In genomic region chr10:81036251-81036650, GRCm38 (mm10) we compare ENCODE assay signal across 10 mouse cellular contexts. TPM values are rescaled to one million over a fixed set of nuclear protein-coding genes. Genes with fewer than 3 reads are reported as not detected.
DNase-seq lines count a peak whose midpoint lies in the region; ATAC-seq lines count a peak whose summit lies in the region.
"Had no signal": no experiment of that assay in that cellular context is flagged by ENCODE, and none has a peak within 500 bp of the region (broad histone marks: within the 10 kb centered on the region; RNA-seq: fewer than 3 reads in every experiment).

No protein-coding gene starts in this region.

- H3K4me1 ChIP-seq in hindbrain, embryonic 13.5 days (replicated peaks), result peaks cover 30% of the 10 kb centered on the region
- H3K4me1 ChIP-seq in hindbrain, embryonic 16.5 days (ENCODE audit: control insufficient read depth, insufficient read depth, low read depth, low read length), result peaks cover 6% of the 10 kb centered on the region; the same call in 1 of the 2 replicates
- H3K4me1 ChIP-seq in midbrain, embryonic 15.5 days, result peaks cover 27% of the 10 kb centered on the region
- no peaks in the 10 kb centered on the region for H3K4me1 ChIP-seq in midbrain, embryonic 11.5 days (ENCODE audit: control insufficient read depth, insufficient read depth, low read length)
- H3K4me1 ChIP-seq: embryonic facial prominence, embryonic 15.5 days had no signal

- WGBS in hindbrain, embryonic 13.5 days, result 76% methylated on average over 7 of the region's 7 CpGs
- WGBS in hindbrain, embryonic 16.5 days, result 77% methylated on average over 7 of the region's 7 CpGs
- WGBS in midbrain, embryonic 15.5 days, result 79% methylated on average over 7 of the region's 7 CpGs
- WGBS in midbrain, embryonic 11.5 days, result 77% methylated on average over 7 of the region's 7 CpGs

- no peak overlapping the region for H3K27ac ChIP-seq in hindbrain, embryonic 13.5 days
- H3K27ac ChIP-seq in hindbrain, embryonic 16.5 days (ENCODE audit: low read depth, low read length), result no peak overlapping the region
- no peak overlapping the region for H3K27ac ChIP-seq in midbrain, embryonic 15.5 days
- H3K27ac ChIP-seq in midbrain, embryonic 11.5 days (ENCODE audit: low read depth, low read length), result no peak overlapping the region
- H3K27ac ChIP-seq: embryonic facial prominence, embryonic 15.5 days had no signal

- no peak overlapping the region for H3K9ac ChIP-seq in hindbrain, embryonic 13.5 days
- H3K9ac ChIP-seq in hindbrain, embryonic 16.5 days (ENCODE audit: low read depth, low read length), result no peak overlapping the region
- H3K9ac ChIP-seq in midbrain, embryonic 15.5 days, result no peak overlapping the region
- H3K9ac ChIP-seq in midbrain, embryonic 11.5 days (ENCODE audit: low read length), result no peak overlapping the region

- H3K4me3 ChIP-seq in hindbrain, embryonic 13.5 days, result no peak overlapping the region
- H3K4me3 ChIP-seq in hindbrain, embryonic 16.5 days (ENCODE audit: low read length), result no peak overlapping the region
- no peak overlapping the region for H3K4me3 ChIP-seq in midbrain, embryonic 15.5 days
- no peak overlapping the region for H3K4me3 ChIP-seq in midbrain, embryonic 11.5 days (ENCODE audit: low read depth, low read length)

- peaks cover 35% of the 10 kb centered on the region for H3K36me3 ChIP-seq in hindbrain, embryonic 13.5 days
- peaks cover 8% of the 10 kb centered on the region for H3K36me3 ChIP-seq in hindbrain, embryonic 16.5 days (ENCODE audit: control insufficient read depth, insufficient read depth, low read length)
- H3K36me3 ChIP-seq in midbrain, embryonic 15.5 days (replicated peaks), result peaks cover 7% of the 10 kb centered on the region; the same call in 1 of the 2 replicates
- H3K36me3 ChIP-seq in midbrain, embryonic 11.5 days (ENCODE audit: control insufficient read depth, insufficient read depth, low read length), result peaks cover under 1% of the 10 kb centered on the region; the same call in 1 of the 2 replicates

- ATAC-seq in hindbrain, embryonic 13.5 days (ENCODE audit: low FRiP score), result no peak
- no peak for ATAC-seq in hindbrain, embryonic 16.5 days
- ATAC-seq in midbrain, embryonic 15.5 days (replicated peaks), result no peak
- ATAC-seq in midbrain, embryonic 11.5 days (ENCODE audit: low FRiP score), result no peak
- ATAC-seq in frontal cortex, adult (ENCODE audit: low TSS enrichment), result no peak

- no peak for DNase-seq in midbrain, embryonic 11.5 days (ENCODE audit: low spot score, missing footprints)
- DNase-seq in ZHBTc4 (ENCODE audit: low read depth, low spot score), result peak; percentile 55
- peak; percentile 63 for DNase-seq in retina, embryonic 14.5 days (ENCODE audit: low spot score)
- DNase-seq in layer of hippocampus, postnatal 25 days (ENCODE audit: extremely low spot score in 1 of 2, low spot score in 1 of 2), result no peak
- DNase-seq: heart, adult 11 months had no signal

- H3K4me2 ChIP-seq in hindbrain, embryonic 13.5 days, result 0 out of 2 replicates have a peak overlapping the region, but pooled peaks have one; percentile 2
- H3K4me2 ChIP-seq in hindbrain, embryonic 16.5 days (ENCODE audit: low read length), result no peak overlapping the region
- peak overlapping the region; percentile 73; the same call in 1 of the 2 replicates for H3K4me2 ChIP-seq in midbrain, embryonic 15.5 days
- H3K4me2 ChIP-seq in midbrain, embryonic 11.5 days, result no peak overlapping the region

- H3K27me3 ChIP-seq in hindbrain, embryonic 13.5 days, result no peaks in the 10 kb centered on the region
- H3K27me3 ChIP-seq in hindbrain, embryonic 16.5 days (replicated peaks; ENCODE audit: control insufficient read depth, insufficient read depth, low read length), result no peaks in the 10 kb centered on the region
- no peaks in the 10 kb centered on the region for H3K27me3 ChIP-seq in midbrain, embryonic 15.5 days (replicated peaks)
- no peaks in the 10 kb centered on the region for H3K27me3 ChIP-seq in midbrain, embryonic 11.5 days (ENCODE audit: control insufficient read depth, insufficient read depth, low read length)
- H3K27me3 ChIP-seq: embryonic facial prominence, embryonic 15.5 days had no signal

- H3K9me3 ChIP-seq in hindbrain, embryonic 13.5 days, result no peaks in the 10 kb centered on the region
- H3K9me3 ChIP-seq in hindbrain, embryonic 16.5 days (ENCODE audit: control insufficient read depth, low read length), result no peaks in the 10 kb centered on the region
- H3K9me3 ChIP-seq in midbrain, embryonic 15.5 days, result no peaks in the 10 kb centered on the region
- no peaks in the 10 kb centered on the region for H3K9me3 ChIP-seq in midbrain, embryonic 11.5 days (ENCODE audit: control insufficient read depth, low read length)
- H3K9me3 ChIP-seq: embryonic facial prominence, embryonic 15.5 days had no signal

RNA-seq across cellular contexts. Expression of gene Slc39a3, which starts 1.0 kb away (rescaled TPM):
- 42.3 and 44.0 TPM in 2 replicates for polyA plus RNA-seq in hindbrain, embryonic 13.5 days (2015; fragmentation: Nextera tagmentation; extraction: Ambion mirVana)
- polyA plus RNA-seq in hindbrain, embryonic 16.5 days (2015; fragmentation: Nextera tagmentation; extraction: Ambion mirVana), result 48.3 and 54.3 TPM in 2 replicates
- polyA plus RNA-seq in midbrain, embryonic 15.5 days (2015; fragmentation: Nextera tagmentation; extraction: Ambion mirVana), result 57.2 and 58.0 TPM in 2 replicates
- polyA plus RNA-seq in midbrain, embryonic 11.5 days (2014; fragmentation: Nextera tagmentation; extraction: Ambion mirVana), result 9.1 and 10.1 TPM in 2 replicates
- total RNA-seq in layer of hippocampus, postnatal 25 days (2021), result 10 to 100 TPM; 67.5 to 74.9 TPM

RNA-seq across cellular contexts. Expression of gene Diras1, which starts 10.8 kb away (rescaled TPM):
- polyA plus RNA-seq in hindbrain, embryonic 13.5 days (2015; fragmentation: Nextera tagmentation; extraction: Ambion mirVana), result 37.5 and 40.2 TPM in 2 replicates
- polyA plus RNA-seq in hindbrain, embryonic 16.5 days (2015; fragmentation: Nextera tagmentation; extraction: Ambion mirVana), result 74.4 and 81.7 TPM in 2 replicates
- polyA plus RNA-seq in midbrain, embryonic 15.5 days (2015; fragmentation: Nextera tagmentation; extraction: Ambion mirVana), result 77.5 and 79.2 TPM in 2 replicates
- 3.1 and 3.3 TPM in 2 replicates for polyA plus RNA-seq in midbrain, embryonic 11.5 days (2014; fragmentation: Nextera tagmentation; extraction: Ambion mirVana)
- total RNA-seq in layer of hippocampus, postnatal 25 days (2021), result 100 to 1,000 TPM in 1 of 2 experiments, 10 to 100 TPM in 1; 98.7 to 103 TPM

RNA-seq across cellular contexts. Expression of gene Gng7, which starts 21.5 kb away (rescaled TPM):
- 13.4 and 13.5 TPM in 2 replicates for polyA plus RNA-seq in hindbrain, embryonic 13.5 days (2015; fragmentation: Nextera tagmentation; extraction: Ambion mirVana)
- polyA plus RNA-seq in hindbrain, embryonic 16.5 days (2015; fragmentation: Nextera tagmentation; extraction: Ambion mirVana), result 25.4 and 27.0 TPM in 2 replicates
- polyA plus RNA-seq in midbrain, embryonic 15.5 days (2015; fragmentation: Nextera tagmentation; extraction: Ambion mirVana), result 19.0 and 21.2 TPM in 2 replicates
- polyA plus RNA-seq in midbrain, embryonic 11.5 days (2014; fragmentation: Nextera tagmentation; extraction: Ambion mirVana), result 6.6 and 7.0 TPM in 2 replicates
- 100 to 1,000 TPM; 180 to 184 TPM for total RNA-seq in layer of hippocampus, postnatal 25 days (2021)

RNA-seq across cellular contexts. Expression of gene Sgta, which starts 23.7 kb away (rescaled TPM):
- polyA plus RNA-seq in hindbrain, embryonic 13.5 days (2015; fragmentation: Nextera tagmentation; extraction: Ambion mirVana), result 292 and 304 TPM in 2 replicates
- polyA plus RNA-seq in hindbrain, embryonic 16.5 days (2015; fragmentation: Nextera tagmentation; extraction: Ambion mirVana), result 334 and 346 TPM in 2 replicates
- 353 and 376 TPM in 2 replicates for polyA plus RNA-seq in midbrain, embryonic 15.5 days (2015; fragmentation: Nextera tagmentation; extraction: Ambion mirVana)
- 200 and 232 TPM in 2 replicates for polyA plus RNA-seq in midbrain, embryonic 11.5 days (2014; fragmentation: Nextera tagmentation; extraction: Ambion mirVana)
- total RNA-seq in layer of hippocampus, postnatal 25 days (2021), result 100 to 1,000 TPM; 171 to 178 TPM

RNA-seq across cellular contexts. Expression of gene Thop1, which starts 33.6 kb away (rescaled TPM):
- 45.0 and 46.9 TPM in 2 replicates for polyA plus RNA-seq in hindbrain, embryonic 13.5 days (2015; fragmentation: Nextera tagmentation; extraction: Ambion mirVana)
- 49.8 and 53.5 TPM in 2 replicates for polyA plus RNA-seq in hindbrain, embryonic 16.5 days (2015; fragmentation: Nextera tagmentation; extraction: Ambion mirVana)
- polyA plus RNA-seq in midbrain, embryonic 15.5 days (2015; fragmentation: Nextera tagmentation; extraction: Ambion mirVana), result 48.8 and 52.2 TPM in 2 replicates
- polyA plus RNA-seq in midbrain, embryonic 11.5 days (2014; fragmentation: Nextera tagmentation; extraction: Ambion mirVana), result 44.1 and 51.4 TPM in 2 replicates
- total RNA-seq in layer of hippocampus, postnatal 25 days (2021), result 10 to 100 TPM; 51.3 to 54.6 TPM

Comparison
In these comparisons a context has a peak if more than half of its experiments do, and no peak if none do; other contexts are left out.
1. H3K4me2 ChIP-seq: peak in hindbrain, embryonic 13.5 days (single experiment) and midbrain, embryonic 15.5 days (single experiment); none in hindbrain, embryonic 16.5 days (single experiment) and midbrain, embryonic 11.5 days (single experiment).
2. DNase-seq: peak in ZHBTc4 (single experiment) and retina, embryonic 14.5 days (single experiment); none in midbrain, embryonic 11.5 days (single experiment) and layer of hippocampus, postnatal 25 days (0 of 2).